Mouse (Mus musculus) embryonic facial prominence, embryonic 15.5 days (tissue): ENCODE results near the gene Apoa2. TPM values are rescaled to one million over a fixed set of nuclear protein-coding genes. Genes with fewer than 3 reads are reported as not detected.

Experiments used
- polyA plus RNA-seq: library from polyadenylated mRNA; unstranded; fragments of >200 nt; fragmentation: Nextera tagmentation; extraction: Ambion mirVana; gene quantifications from 2 replicates; pipeline ENCODE4 v1.2.1, GENCODE M21; 2015

The Apoa2 gene
- polyA plus RNA-seq, 1 experiment from 2014 or later, result 1.9 TPM

Other genes starting within 250 kb of the Apoa2 start
- 4.3 and 4.5 TPM in 2 replicates for gene Fcgr2b, start 248.5 kb upstream of the Apoa2 start, polyA plus RNA-seq
- gene Fcgr4, start 206.1 kb upstream of the Apoa2 start, polyA plus RNA-seq, result 0.53 and 1.8 TPM in 2 replicates
- 25.6 and 26.1 TPM in 2 replicates for gene Fcgr3, start 160.1 kb upstream of the Apoa2 start, polyA plus RNA-seq
- gene Cfap126, start 111.1 kb upstream of the Apoa2 start, polyA plus RNA-seq, result 14.2 and 28.6 TPM in 2 replicates
- 261 and 274 TPM in 2 replicates for gene Sdhc, start 74.5 kb upstream of the Apoa2 start, polyA plus RNA-seq
- 6.8 and 8.5 TPM in 2 replicates for gene Mpz, start 74.3 kb upstream of the Apoa2 start, polyA plus RNA-seq
- gene Pcp4l1, start 28.8 kb upstream of the Apoa2 start, polyA plus RNA-seq, result 35.8 and 38.1 TPM in 2 replicates
- 0.24 and 0.42 TPM in 2 replicates for gene Nr1i3, start 11.1 kb upstream of the Apoa2 start, polyA plus RNA-seq
- gene Tomm40l, start 2.5 kb upstream of the Apoa2 start, polyA plus RNA-seq, result 29.5 and 30.0 TPM in 2 replicates
- gene Fcer1g, start 9.3 kb downstream of the Apoa2 start, polyA plus RNA-seq, result 92.7 and 101 TPM in 2 replicates
- 26.0 and 26.6 TPM in 2 replicates for gene Adamts4, start 25.4 kb downstream of the Apoa2 start, polyA plus RNA-seq
- gene Ndufs2, start 26.3 kb downstream of the Apoa2 start, polyA plus RNA-seq, result 217 and 248 TPM in 2 replicates
- gene B4galt3, start 45.3 kb downstream of the Apoa2 start, polyA plus RNA-seq, result 75.5 and 86.7 TPM in 2 replicates
- 56.9 and 58.2 TPM in 2 replicates for gene Ppox, start 56.1 kb downstream of the Apoa2 start, polyA plus RNA-seq
- 85.1 and 91.1 TPM in 2 replicates for gene Usp21, start 62.9 kb downstream of the Apoa2 start, polyA plus RNA-seq
- 107 and 112 TPM in 2 replicates for gene Ufc1, start 70.0 kb downstream of the Apoa2 start, polyA plus RNA-seq
- 53.2 and 55.1 TPM in 2 replicates for gene Dedd, start 104.1 kb downstream of the Apoa2 start, polyA plus RNA-seq
- gene Nit1, start 120.6 kb downstream of the Apoa2 start, polyA plus RNA-seq, result 41.7 and 44.7 TPM in 2 replicates
- 95.9 and 105 TPM in 2 replicates for gene Pfdn2, start 120.6 kb downstream of the Apoa2 start, polyA plus RNA-seq
- gene Klhdc9, start 135.7 kb downstream of the Apoa2 start, polyA plus RNA-seq, result 4.5 and 9.1 TPM in 2 replicates
- gene Nectin4, start 145.0 kb downstream of the Apoa2 start, polyA plus RNA-seq, result 39.0 and 43.7 TPM in 2 replicates
- 2.6 and 3.1 TPM in 2 replicates for gene Arhgap30, start 163.9 kb downstream of the Apoa2 start, polyA plus RNA-seq
- gene Usf1, start 186.3 kb downstream of the Apoa2 start, polyA plus RNA-seq, result 74.6 and 85.2 TPM in 2 replicates
- gene Tstd1, start 193.8 kb downstream of the Apoa2 start, polyA plus RNA-seq, result 8.1 and 11.8 TPM in 2 replicates
- 66.5 and 73.3 TPM in 2 replicates for gene F11r, start 212.5 kb downstream of the Apoa2 start, polyA plus RNA-seq